Mouse (Mus musculus): ENCODE results near the gene Nnat. TPM values are rescaled to one million over a fixed set of nuclear protein-coding genes. Genes with fewer than 3 reads are reported as not detected.
A peak's percentile ranks its signal among the peaks of the same experiment; 100 is the strongest.

Nnat gene
- polyA plus RNA-seq, 1 experiment: 25.3 TPM

- WGBS: 50% methylated on average over 27 of the region's 27 CpGs
- TF ChIP-seq POLR2A (IDR thresholded peaks at IDR 0.05; ENCODE audit: borderline replicate concordance, extremely low read depth, low read depth, low read length) (no peak), CTCF (IDR thresholded peaks at IDR 0.05; ENCODE audit: insufficient read depth, low read length) (no peak)
- peak overlapping the region; percentile 19 for H3K4me3 ChIP-seq (replicated peaks; ENCODE audit: extremely low read depth, low read depth, low read length)
- peak; percentile 72 for DNase-seq
- H3K4me1 ChIP-seq (ENCODE audit: control insufficient read depth, insufficient read depth, low read length): peaks cover 7% of the 10 kb centered on the region
These were observed 1.4 kb downstream of the Nnat start for GRCm38 (mm10) chr2:157561165-157561836.

- no peak for DNase-seq
- peaks cover 11% of the 10 kb centered on the region; the same call in 1 of the 2 replicates for H3K4me1 ChIP-seq (ENCODE audit: control insufficient read depth, insufficient read depth, low read length)
- WGBS: 51% methylated on average over 2 of the region's 2 CpGs
- H3K4me3 ChIP-seq (replicated peaks; ENCODE audit: extremely low read depth, low read depth, low read length): no peak overlapping the region
- no peak for TF ChIP-seq CTCF (IDR thresholded peaks at IDR 0.05; ENCODE audit: insufficient read depth, low read length)
These were observed 3.2 kb downstream of the Nnat start for GRCm38 (mm10) chr2:157563031-157563430.

DNA sequence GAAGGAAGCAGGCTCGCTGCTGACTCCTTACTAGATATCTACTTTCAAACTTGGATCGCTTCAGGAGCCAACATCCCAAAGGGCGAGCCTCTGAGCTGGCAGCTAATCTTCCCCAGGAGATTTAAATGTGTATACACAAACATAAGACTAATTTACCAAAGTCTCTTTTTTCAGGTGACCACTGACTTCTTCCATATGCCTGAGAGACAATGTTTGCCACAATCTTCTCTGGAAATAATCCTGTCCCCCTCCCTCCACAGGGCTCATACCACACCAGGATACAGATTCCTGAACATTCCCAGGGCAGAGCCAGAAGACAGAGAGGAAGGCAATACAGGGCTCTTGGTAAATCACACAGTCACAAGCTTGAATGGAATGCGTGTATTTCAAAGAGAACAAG is 4.8 kb downstream of the Nnat start:
- TF ChIP-seq POLR2A (IDR thresholded peaks at IDR 0.05; ENCODE audit: borderline replicate concordance, extremely low read depth, low read depth, low read length): no peak
- TF ChIP-seq CTCF (IDR thresholded peaks at IDR 0.05; ENCODE audit: insufficient read depth, low read length): no peak
- Histone ChIP-seq H3K4me1 (ENCODE audit: control insufficient read depth, insufficient read depth, low read length) (peaks cover 9% of the 10 kb centered on the region; the same call in 1 of the 2 replicates), H3K4me3 (replicated peaks; ENCODE audit: extremely low read depth, low read depth, low read length) (no peak overlapping the region)
- no peak for DNase-seq
- WGBS: 53% methylated on average over 4 of the region's 4 CpGs

DNA sequence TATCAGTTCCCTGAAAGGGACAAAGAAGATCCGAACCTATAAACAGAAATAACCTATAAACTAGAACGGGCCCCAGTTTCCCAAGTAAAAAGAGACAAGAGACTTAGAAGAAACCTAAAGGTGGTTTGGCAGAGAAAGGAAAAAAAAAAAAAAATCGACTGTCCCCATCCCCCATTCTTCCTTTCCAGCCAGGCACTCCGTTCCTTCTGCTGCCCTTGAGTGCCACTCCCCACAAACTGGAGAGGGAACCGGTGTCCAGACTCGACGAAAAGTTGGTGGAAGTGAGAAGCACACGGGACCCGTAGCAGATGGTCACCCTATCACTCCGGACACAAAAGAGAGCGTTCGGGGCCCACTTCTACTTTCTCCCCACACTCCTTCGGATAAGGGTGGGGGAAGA is 5.6 kb downstream of the Nnat start:
- 5% methylated on average over 13 of the region's 13 CpGs for WGBS
- Histone ChIP-seq H3K4me3 (replicated peaks; ENCODE audit: extremely low read depth, low read depth, low read length) (peak overlapping the region; percentile 60), H3K4me1 (ENCODE audit: control insufficient read depth, insufficient read depth, low read length) (peaks cover 9% of the 10 kb centered on the region; the same call in 1 of the 2 replicates)
- TF ChIP-seq POLR2A (IDR thresholded peaks at IDR 0.05; ENCODE audit: borderline replicate concordance, extremely low read depth, low read depth, low read length): peak; percentile 32; the same call in 1 of the 2 replicates
- no peak for TF ChIP-seq CTCF (IDR thresholded peaks at IDR 0.05; ENCODE audit: insufficient read depth, low read length)
- peak; percentile 46 for DNase-seq

DNA sequence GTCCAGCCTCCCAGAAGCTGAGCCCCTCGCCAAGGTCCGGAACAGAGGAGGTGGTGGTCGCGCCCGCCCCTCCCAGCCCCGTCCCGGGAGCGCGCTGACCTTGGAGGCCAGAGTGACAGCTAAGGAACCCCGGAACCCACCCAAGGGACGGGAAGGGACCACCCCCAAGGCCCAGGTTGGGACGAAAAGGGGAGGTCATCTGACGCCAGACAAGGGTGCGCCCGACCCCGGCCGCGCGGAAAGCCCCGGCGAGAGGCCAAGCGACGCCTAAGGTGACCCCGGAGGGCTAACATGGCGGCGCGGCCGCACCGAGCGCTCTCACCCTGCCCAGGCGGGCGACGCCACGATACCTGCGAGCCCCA is 6.0 kb downstream of the Nnat start:
- Histone ChIP-seq H3K4me3 (replicated peaks; ENCODE audit: extremely low read depth, low read depth, low read length) (peak overlapping the region; percentile 60), H3K4me1 (ENCODE audit: control insufficient read depth, insufficient read depth, low read length) (peaks cover 9% of the 10 kb centered on the region; the same call in 1 of the 2 replicates)
- DNase-seq: no peak
- 1% methylated on average over 32 of the region's 35 CpGs for WGBS
- TF ChIP-seq CTCF (IDR thresholded peaks at IDR 0.05; ENCODE audit: insufficient read depth, low read length) (no peak), POLR2A (IDR thresholded peaks at IDR 0.05; ENCODE audit: borderline replicate concordance, extremely low read depth, low read depth, low read length) (no peak)

- peak; percentile 90 for DNase-seq
- TF ChIP-seq CTCF (IDR thresholded peaks at IDR 0.05; ENCODE audit: insufficient read depth, low read length): no peak
- peak; percentile 92; the same call in 1 of the 2 replicates for TF ChIP-seq POLR2A (IDR thresholded peaks at IDR 0.05; ENCODE audit: borderline replicate concordance, extremely low read depth, low read depth, low read length)
- Histone ChIP-seq H3K4me3 (replicated peaks; ENCODE audit: extremely low read depth, low read depth, low read length) (peak overlapping the region; percentile 60), H3K4me1 (ENCODE audit: control insufficient read depth, insufficient read depth, low read length) (peaks cover 9% of the 10 kb centered on the region; the same call in 1 of the 2 replicates)
- under 1% methylated on average over 36 of the region's 36 CpGs for WGBS
These were observed 6.5 kb downstream of the Nnat start for GRCm38 (mm10) chr2:157566260-157566952.

GRCm38 (mm10) chr2:157567235-157567961 is 7.5 kb downstream of the Nnat start:
- WGBS: 74% methylated on average over 11 of the region's 11 CpGs
- no peak overlapping the region for H3K4me3 ChIP-seq (replicated peaks; ENCODE audit: extremely low read depth, low read depth, low read length)
- DNase-seq: no peak
- TF ChIP-seq POLR2A (IDR thresholded peaks at IDR 0.05; ENCODE audit: borderline replicate concordance, extremely low read depth, low read depth, low read length): no peak
- TF ChIP-seq CTCF (IDR thresholded peaks at IDR 0.05; ENCODE audit: insufficient read depth, low read length): no peak
- H3K4me1 ChIP-seq (ENCODE audit: control insufficient read depth, insufficient read depth, low read length): peaks cover 9% of the 10 kb centered on the region; the same call in 1 of the 2 replicates

DNA sequence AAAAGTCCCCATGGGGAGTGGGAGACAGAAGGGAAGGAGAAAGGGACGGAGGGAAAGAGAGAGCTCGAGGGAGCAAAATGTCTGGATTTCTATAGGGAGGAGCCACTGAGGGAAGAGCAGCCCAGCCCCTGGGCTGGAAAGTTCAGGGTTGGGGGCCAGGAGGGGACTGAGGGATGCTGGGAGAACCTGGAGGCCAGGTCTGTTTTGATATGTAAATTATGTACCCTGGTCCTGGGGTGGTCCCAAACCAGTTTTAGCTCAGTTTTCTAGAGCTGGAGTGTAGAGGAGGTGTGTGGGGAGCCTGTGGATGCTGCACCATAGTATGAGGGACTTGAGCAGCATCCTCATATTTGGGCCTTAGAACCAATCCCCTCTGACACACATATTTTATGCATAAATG is 9.0 kb downstream of the Nnat start:
- peaks cover 6% of the 10 kb centered on the region; the same call in 1 of the 2 replicates for H3K4me1 ChIP-seq (ENCODE audit: control insufficient read depth, insufficient read depth, low read length)
- 58% methylated on average over 2 of the region's 2 CpGs for WGBS
- TF ChIP-seq CTCF (IDR thresholded peaks at IDR 0.05; ENCODE audit: insufficient read depth, low read length): no peak
- TF ChIP-seq POLR2A (IDR thresholded peaks at IDR 0.05; ENCODE audit: borderline replicate concordance, extremely low read depth, low read depth, low read length): no peak
- no peak overlapping the region for H3K4me3 ChIP-seq (replicated peaks; ENCODE audit: extremely low read depth, low read depth, low read length)
- no peak for DNase-seq

DNA sequence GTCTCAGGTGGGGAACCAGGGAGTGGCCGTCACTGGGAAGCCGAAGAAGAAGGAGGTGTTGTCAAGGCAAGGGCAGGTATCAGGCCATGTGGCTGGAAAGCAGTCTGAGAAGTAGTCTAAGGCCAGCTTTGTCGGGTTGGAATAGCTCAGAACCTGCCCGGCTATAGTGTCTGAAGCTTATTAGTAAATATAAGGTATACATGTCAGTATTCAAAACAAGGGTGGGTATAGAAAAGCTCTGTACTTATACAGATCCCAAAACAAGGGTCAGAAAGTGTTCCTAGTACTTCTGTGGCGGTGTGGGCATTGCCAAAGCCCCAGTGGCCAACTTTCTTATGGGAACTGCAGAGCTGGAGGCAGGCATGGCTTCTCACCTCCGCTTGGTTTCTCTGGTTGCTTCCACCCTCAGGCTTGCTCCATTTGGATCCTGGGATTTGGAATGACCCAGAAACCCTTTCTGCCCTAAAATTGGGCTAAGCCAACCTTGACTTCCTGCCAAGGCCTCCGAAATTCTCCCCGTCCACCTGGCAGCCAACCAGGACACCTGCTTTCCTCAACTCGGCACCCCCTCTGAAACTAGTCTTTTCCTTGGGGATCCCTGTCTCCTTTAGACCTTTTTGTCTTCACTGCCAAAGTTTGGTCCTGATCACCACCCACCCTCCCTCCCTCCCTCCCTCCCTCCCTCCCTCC is 10.1 kb downstream of the Nnat start:
- TF ChIP-seq POLR2A (IDR thresholded peaks at IDR 0.05; ENCODE audit: borderline replicate concordance, extremely low read depth, low read depth, low read length) (no peak), CTCF (IDR thresholded peaks at IDR 0.05; ENCODE audit: insufficient read depth, low read length) (no peak)

More for the DNA sequence above, 10.1 kb downstream of the Nnat start:
- peak; percentile 1 for DNase-seq
- 57% methylated on average over 9 of the region's 9 CpGs for WGBS
- H3K4me3 ChIP-seq (replicated peaks; ENCODE audit: extremely low read depth, low read depth, low read length): no peak overlapping the region
- peaks cover 6% of the 10 kb centered on the region; the same call in 1 of the 2 replicates for H3K4me1 ChIP-seq (ENCODE audit: control insufficient read depth, insufficient read depth, low read length)

Measured in lung, adult 2 months (tissue).